Mouse (Mus musculus) megakaryocyte progenitor cell, adult 5-6 weeks (primary cell): ENCODE measurements at regions not wholly inside any gene's neighbourhood (a gene's known extent, or its start where the extent isn't known, plus 50 kb on each side); places are given as distances from the start of the nearest gene placed in this dataset.

Source experiments
- ATAC-seq: replicated peaks from 2 replicates; pipeline ENCODE4 v1.8.0; 2016; ENCODE audit warnings: mild to moderate bottlenecking, moderate TSS enrichment, inconsistent platforms; ENCODE audit not compliant: poor library complexity

DNA sequence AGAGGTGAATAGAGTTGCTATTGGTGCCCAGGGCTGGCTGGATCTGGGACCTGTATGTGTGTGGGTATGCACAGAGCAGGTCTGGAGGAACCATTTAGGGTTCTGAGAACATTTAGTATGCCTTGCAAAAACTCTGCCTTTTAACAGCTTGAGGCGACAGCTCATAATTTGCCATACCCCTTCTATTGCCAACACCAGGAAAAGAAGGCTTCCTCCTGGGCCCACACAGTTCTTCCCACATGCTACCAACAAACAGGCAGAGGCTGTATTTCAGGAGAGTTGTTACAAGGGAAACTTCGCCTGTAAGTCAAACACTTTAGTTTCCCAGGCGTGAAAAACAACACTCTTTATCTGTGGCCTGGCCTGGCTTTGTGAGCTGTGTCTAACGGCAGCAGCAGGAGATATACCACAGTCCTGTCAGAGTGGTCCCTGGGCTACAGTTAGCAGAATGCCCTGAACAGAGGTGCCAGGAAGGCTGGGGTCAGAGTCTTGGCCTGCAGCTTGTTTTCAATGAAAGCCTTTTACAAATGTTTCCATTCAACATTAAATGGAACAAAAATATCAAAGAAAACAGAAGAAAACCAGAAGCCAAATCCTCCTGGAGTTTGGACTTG, 225.4 kb downstream of the Dhx35 start:
- ATAC-seq: no peak

DNA sequence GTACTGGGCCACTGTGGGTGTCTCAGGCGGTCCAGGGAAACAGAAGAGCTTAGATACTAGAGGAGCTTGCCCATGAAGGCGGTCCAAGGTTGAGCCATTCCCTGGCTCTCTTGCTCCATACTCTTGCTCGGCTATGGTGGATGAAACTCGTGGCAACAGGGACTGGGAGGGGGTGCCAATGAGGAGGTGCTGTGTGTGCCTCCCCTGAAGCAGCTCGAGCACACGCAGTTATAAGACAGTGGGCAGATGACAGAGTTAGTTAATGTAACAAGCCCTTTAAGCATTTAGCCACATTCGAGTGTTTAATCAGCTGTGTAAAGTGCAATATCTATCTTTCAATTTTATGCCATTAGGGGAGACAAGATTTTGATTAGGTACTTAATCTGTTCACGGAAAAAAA, 237.5 kb downstream of the Dhx35 start:
- ATAC-seq: no peak

DNA sequence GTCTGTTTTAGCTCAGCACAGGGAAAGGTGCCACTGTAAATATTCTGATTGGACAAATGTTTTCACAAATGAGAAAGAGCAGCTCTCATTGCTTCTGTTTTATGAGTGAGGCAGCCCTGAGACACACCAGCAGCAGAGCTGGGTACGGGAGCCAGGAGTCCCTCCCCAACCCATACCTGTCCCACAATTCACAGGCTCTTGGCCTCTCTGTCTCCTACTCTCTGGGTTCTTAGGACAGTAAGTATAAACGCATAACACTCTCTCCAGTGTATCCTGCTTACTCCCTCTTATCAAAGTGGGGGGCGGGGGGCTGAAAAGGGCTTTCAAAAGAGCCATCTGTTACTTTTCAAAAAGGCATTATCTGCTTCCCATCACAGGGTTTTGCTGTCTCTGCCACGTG, 245.3 kb downstream of the Dhx35 start:
- ATAC-seq: no peak

DNA sequence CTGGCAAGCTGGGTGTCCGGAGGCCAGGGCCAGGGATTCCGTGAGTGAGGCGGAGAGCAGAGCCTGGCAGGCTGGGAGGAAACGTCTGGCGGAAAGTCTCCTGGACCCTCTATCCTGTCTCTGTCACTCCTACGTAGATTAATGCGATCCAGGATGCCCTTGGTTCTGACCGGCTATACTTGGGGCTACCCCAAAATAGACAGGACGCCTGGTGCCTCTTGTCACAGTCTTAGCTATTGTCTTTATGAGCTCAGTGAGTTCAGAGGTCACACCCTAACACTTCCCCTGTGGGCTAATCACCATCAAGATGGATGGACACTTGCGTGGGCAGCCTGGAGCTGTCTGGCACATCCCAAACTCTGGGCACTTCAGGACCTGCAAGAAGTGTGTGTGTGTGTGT, 258.9 kb downstream of the Dhx35 start:
- ATAC-seq: no peak

DNA sequence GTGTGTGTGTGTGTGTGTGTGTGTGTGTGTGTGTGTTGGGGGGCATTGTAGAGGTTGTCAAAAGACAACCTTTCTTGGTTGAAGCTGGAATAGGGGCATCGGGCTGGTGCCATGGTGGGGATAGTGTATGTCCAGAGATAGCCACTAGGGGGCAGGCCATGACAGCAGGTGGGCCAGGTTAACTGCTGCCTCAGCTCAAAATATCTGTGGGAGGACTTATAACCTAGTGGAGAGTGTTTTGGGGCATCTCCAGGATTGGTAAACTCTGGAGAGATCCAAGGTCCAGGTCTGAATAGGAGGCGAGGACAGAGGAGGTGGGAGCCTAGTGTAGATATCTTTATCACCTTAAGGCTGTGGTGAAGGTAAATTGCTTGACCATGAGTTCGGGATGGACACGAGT, 259.3 kb downstream of the Dhx35 start:
- peak; percentile 93 for ATAC-seq

DNA sequence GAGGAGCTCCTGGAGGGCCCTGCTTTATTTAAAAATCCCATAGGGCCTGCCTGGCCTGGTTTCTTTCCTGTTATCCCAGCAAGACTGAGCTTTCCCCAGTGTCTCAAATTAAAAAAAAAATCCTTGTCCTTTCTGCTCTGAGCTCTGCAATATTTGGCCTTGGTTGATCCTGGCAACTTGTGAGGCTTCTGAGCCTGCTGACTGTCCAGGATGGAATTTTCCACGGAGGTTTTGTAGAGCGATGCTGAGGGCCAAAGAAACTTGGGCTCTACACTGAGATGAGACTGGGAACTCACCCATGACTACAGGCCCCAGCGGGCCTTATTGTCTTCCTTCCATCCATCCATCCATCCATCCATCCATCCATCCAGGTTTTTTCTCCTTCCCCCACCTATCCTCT, 259.8 kb downstream of the Dhx35 start:
- ATAC-seq: no peak

DNA sequence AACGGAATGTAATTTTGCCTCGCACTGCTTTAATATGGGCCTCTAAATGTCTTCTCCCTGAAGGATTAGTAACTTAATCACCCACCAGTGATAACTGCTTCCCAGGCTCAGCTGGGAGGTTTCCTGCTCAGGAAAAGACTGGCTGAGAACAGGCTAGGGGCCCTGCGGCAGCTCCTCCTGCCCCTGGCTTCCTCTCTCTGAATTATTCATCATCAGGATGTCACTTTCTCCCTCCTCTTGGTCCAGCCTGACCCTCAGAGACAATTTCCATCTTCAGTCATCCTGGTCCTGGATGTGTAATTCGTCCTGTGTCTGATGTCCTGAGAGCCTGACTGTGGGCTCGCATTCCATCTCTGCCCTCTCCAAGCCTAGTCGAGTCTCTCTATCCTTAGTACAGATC, 261.2 kb downstream of the Dhx35 start:
- no peak for ATAC-seq

DNA sequence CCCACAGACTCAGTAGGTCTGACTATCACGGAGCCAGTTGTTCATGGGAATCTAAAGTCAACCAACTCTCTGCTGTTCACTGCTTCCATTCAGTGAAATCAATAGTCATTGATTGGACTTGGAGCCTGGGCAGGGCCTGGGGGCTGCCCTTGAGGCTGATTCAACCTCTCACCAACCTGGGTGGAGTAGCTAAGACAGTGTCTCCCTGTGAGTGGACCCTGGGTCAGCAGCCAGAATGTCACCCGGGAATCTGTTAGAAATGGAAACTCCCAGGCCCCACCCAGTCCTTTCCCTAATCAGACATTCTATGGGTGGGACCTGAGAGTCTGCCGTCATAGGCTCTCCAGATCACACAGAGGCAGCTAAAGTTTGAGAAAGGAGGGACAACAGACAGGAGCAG, 262.4 kb downstream of the Dhx35 start:
- ATAC-seq: no peak

DNA sequence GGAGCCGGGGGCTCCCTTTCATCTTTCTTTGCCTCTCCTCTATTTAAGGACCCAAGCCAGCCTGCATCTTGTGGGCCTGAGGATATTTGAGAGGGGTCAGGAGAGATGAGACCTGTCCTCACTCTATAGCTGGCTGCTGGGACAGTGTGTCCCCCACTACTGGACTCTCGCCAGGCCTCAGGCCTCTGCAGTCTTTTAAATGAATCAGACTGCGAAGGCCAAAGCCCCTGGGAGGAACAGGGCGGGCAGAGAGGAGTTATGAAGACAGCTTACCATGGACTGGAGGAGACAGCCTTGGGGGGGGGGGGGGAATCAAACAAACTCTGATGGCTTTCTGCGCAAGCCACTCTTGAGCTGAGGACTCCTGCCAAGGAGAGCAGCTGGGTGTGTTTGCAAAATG, 262.9 kb downstream of the Dhx35 start:
- ATAC-seq: no peak

DNA sequence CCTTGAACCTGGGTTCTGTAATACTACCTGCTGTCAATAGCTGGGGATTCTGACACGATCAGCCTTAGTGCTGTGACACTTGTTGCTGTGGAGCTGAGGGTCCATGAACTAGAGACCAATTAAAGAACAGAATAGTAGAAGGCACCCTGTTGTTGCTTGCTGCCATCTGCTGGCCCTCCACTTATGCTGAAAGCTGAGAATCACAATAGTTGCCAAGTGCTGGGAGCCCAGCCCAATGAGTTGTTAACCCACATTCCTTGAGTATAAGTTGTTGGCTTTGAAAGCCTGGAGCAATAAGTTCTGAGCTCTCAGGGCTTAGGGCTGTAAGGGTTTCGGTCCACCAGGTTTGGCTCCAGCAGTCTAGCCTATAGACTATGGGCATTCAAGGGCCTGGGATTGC, 267.7 kb downstream of the Dhx35 start:
- ATAC-seq: no peak

DNA sequence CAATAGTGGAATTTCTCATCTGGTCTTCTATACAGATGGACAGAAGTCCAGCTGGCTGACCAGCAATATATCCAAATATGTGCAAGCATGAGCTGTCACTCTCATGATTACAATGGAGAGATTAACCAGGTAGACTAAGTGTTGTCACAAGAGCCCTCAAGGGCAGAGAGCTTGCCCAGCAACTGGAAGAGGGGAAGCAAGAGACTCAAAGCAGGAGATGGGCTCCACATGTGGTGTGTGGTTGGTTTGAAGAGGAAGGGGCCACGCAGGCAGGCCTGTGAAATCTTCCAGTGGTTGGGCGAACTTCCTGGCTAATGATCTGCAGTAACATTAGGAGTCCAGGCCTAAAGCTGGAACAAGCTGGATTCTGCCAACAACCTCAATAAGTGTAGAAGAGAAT, 268.1 kb downstream of the Dhx35 start:
- no peak for ATAC-seq

DNA sequence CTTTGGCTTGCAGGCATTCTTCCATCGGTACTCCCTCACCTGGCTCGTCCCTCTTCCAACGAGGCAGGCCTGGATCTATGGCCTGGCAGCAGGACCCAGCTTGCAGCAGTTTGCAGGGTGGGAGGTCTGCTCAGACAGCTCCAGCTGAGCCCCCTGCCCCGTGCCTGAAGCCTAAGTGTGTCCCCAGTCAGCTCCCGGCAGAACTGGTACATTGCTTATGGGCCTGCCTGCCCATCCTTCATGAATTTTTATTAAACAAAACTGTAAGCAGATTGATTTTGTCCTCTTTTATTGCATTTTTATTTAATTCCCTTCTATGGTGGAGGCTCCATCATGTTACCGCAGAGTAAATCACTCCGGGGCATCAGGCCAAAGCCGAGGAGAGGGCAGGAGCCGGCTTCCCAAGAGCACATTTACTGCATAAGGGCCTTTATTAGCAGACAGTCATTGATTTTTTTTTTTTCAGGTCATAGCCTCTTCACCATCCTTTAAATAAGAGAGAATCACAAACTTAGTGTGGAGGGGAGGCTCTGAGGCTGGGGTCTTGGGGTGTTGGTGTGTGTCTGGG, 269.9 kb downstream of the Dhx35 start:
- ATAC-seq: no peak

DNA sequence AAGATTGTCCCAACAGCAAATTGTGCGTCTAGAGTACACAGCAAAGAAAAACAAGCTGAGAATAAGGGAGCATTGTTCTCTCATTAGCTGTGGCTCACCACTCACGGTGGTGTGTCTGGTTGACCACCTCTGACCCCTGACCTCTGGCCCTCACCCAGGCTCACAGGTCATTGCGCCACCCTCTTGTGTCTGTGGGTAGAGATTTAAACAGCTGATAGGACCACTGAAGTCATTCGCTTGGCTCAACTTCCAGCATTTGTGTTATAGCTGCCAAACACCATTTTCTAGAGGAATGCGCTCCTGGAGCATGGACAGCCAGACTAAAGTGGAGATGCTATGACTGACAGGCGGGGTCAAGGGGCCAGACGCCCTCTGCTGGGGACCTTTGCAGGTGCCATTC, 272.9 kb downstream of the Dhx35 start:
- ATAC-seq: no peak

DNA sequence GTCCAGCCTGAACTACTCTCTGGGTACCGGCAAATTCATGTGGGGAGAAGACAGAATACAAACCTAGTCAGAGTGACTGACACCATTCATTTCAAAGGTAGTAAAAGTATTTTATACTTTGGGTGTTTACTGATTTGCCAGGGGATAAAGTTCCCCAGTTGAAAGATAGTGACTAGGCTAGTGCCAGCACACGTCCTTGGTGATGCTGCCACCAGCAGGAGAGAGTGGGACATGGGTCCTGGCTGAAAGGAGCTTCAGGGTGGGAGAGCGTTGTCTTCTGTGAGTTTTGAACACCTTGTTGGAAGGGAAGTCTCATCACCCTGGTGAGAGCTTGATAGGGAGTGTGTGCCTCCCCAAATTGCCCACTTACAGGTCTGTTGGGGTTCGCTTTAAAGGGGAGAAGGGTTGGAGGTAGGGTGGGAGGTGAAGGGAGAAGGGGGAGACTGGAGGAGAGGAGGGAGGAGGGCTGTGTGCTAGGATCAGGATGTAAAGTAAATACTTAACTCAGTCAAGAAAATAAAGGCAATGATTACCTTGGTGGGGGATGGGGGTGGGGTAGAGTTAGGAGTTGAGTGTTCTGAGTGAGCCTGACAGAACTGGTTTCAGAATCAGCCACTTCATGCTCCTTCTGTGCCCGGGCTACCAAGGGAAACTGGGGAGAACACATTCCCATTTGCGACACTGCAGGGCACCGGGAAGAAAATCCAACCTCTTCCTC, 273.9 kb downstream of the Dhx35 start:
- ATAC-seq: no peak

DNA sequence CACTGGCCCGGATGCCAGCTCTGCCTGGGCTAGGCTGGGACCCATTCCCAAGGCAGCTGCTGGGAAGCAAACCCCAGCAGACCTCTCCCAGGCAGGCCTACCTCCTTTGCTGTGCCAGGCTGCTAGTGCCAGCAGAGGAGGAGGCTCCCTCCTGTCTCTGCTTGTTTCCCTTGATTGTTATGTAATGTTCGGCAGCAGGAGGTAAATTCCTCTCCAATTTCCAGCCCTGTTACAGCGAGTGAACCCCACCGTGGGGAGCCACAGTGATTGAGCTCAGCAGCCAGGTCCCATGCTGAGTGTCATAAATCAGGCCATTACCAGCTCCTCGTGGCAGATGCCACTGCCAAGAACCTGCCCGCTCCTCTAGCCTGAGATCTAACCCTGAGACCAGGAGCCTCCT, 274.6 kb downstream of the Dhx35 start:
- no peak for ATAC-seq

DNA sequence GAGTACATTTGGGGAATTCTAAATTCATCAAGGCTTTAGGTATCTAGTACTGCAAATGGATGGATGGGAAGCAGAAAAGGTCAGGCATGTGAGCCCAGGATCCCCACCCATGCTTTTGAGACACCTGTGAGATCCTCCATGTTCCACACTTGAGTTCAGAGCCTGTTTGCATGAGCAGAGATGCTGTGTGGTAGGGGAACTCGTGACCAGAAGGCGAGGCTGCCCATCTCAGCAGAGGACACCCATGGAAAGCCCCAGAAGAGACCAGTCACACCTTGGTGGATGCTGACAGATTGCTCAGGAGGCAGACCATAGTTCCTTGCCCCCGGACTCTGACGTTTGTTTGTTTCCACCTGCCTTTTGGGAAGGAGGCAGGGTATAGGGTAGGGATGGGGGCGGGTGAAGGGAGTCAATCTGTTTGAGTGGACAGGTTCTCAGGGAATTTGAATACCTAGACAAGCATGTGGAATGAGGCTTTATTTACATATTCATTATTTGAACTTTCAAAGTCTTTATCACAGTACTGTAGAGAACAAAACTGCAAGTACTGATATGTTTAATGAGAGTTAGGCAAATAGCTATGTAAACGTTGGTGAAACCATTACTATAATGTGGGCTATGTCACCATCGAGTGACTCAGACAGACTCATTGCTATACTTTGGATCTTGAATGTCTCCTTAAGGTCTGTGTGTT, 278.5 kb downstream of the Dhx35 start:
- ATAC-seq: no peak

DNA sequence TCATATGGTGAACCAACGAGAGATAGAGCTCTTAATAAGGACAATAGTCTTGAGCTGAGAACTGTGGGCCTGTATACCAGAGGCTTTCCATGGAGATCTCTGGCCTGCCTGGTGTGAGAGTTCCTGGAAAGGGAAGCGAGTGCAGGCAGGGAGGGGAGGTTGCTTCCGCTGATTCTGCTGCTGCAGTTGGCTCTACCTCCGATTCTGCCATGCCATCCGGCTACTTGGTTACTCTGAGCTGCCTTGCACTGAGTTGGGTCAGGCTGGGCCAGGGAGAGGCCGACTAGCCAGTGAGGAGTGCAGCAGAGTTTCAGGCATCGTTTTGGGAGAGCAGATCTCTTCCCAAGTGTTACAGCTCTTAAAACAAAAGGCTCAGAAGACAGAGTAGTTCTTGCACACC, 285.2 kb downstream of the Dhx35 start:
- no peak for ATAC-seq

DNA sequence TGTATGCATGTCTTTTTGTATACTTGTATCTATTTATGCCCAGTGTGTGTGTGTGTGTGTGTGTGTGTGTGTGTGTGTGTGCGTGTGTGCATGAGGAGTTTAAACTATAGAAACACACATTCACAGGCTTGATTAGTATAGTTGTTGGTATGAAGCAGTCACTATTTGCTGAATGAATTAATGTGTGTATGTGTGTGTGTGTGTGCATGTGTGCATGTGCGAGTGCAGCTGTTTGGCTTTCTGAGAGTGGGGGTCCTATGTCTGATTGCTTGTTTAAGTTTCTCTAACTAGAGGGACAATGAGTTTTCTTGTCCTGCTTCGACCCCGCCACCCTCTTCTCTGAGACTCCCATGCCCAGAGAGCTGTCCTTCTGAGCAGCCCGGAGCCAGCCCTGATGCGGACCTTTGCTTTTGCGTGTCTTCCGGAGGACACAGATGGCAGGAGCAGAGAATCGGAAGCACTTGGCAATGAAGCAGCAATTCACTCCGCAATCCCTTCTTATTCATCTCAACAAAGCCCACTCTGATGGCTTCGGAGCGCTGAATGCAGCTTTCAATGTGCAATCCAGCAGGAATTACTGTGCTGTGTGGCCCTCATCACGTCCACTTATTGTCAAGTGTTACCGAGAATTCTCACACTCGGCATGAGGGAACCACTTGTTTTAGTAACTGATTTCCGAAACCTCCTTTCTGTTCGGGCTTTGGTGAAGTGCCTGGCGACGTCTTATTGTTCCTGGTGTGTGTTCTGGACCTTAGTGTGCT, 286.4 kb downstream of the Dhx35 start:
- ATAC-seq: no peak

DNA sequence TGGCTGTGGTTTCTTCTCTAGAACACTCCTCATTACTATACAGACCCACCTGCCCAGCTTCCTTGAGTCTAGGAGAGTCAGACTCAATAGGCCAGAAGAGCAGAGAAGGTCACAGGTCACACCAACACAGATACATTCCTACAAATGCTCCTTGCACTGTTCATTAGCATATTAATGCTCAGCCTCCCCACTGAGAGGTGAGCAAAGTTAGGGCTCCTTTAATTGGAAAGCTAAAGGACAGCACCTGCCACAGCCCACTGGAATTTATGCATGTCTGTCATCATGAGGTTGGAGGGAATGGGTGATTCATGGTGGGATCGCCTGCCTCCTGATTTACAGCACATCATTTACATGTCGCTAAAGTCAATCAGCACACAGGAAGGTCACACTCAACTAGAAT, 292.2 kb downstream of the Dhx35 start:
- ATAC-seq: no peak

DNA sequence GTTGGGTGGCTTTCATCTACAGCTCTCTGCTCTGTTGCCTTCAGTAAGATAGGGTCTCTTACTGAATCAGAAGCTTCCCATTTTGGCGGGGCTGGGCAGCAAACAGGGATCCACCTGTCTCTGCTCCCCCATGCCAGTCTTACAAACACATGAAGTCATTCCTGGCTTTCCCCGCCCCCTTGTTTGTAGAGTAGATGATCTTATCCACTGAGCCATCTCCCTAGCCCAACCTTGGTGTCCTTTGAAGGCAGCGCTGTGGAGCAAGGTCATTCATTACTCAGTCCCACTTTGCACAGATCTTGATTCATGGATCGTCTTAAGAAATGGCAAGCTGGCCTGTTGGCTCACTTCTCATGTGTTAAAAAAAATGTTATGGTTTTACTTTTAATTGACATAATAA, 293.6 kb downstream of the Dhx35 start:
- ATAC-seq: no peak

DNA sequence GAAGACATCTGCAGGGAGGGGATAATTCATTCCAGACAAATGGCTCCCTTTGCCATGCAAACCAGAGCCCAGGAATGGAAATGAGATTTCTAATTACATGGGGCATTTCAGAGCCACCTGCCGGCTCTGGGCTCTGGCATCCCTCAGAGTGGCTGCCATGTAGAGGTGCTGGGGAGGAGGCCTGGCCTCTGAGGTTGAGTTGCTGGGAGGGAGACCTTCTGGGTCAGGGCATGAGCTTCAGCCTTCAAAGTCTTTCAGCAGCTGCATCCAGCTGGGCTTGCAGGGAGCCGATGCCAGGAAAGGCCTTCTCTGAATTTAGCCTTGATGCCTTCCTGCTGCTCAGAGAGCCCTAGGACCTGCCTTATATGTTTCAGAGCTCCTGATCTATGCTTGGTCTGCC, 302.1 kb downstream of the Dhx35 start:
- ATAC-seq: no peak
